Mouse (Mus musculus) kidney, embryonic 14.5 days (tissue): Measurements from ENCODE around the gene 9930111J21Rik2. TPM values are rescaled to one million over a fixed set of nuclear protein-coding genes. Genes with fewer than 3 reads are reported as not detected.
"Not testable (repeated sequence)": the region's sequence is repeated elsewhere in the genome, so short reads cannot be mapped to it uniquely, and the experiment has no call there.

ENCODE experiments used
- ATAC-seq: fragments of 200-750 bp; cut with Nextera tagmentation; 2 replicates; pipeline ENCODE4 v1.8.0; 2017; ENCODE audit warnings: moderate number of reproducible peaks, mild to moderate bottlenecking, moderate TSS enrichment, moderate library complexity; ENCODE audit not compliant: low FRiP score, low TSS enrichment
- H3K27ac ChIP-seq: fragments of 300-500 bp; sonication (generic); 2 replicates; pipeline ENCODE4 v1.5.1; 2014; ENCODE audit warnings: low read depth, mild to moderate bottlenecking, low read length, moderate library complexity, mixed read lengths
- H3K27me3 ChIP-seq: fragments of 300-500 bp; sonication (generic); 2 replicates; pipeline ENCODE4 v1.6.1; 2014; ENCODE audit warnings: mild to moderate bottlenecking, low read length; ENCODE audit not compliant: control insufficient read depth, insufficient read depth
- H3K36me3 ChIP-seq: fragments of 300-500 bp; sonication (generic); 2 replicates; pipeline ENCODE4 v1.6.1; 2014; ENCODE audit warnings: low read length, mixed read lengths; ENCODE audit not compliant: control insufficient read depth, insufficient read depth
- H3K4me1 ChIP-seq: fragments of 300-500 bp; sonication (generic); 2 replicates; pipeline ENCODE4 v1.6.1; 2014; ENCODE audit warnings: low read length, mixed read lengths; ENCODE audit not compliant: control insufficient read depth, insufficient read depth
- H3K4me2 ChIP-seq: fragments of 300-500 bp; sonication (generic); replicated peaks from 2 replicates; pipeline ENCODE4 v1.6.1; 2014; ENCODE audit warnings: low read depth, mild to moderate bottlenecking, low read length
- H3K4me3 ChIP-seq: fragments of 300-500 bp; sonication (generic); 2 replicates; pipeline ENCODE4 v1.5.1; 2014; ENCODE audit warnings: mild to moderate bottlenecking, low read length
- H3K9ac ChIP-seq: fragments of 300-500 bp; sonication (generic); 2 replicates; pipeline ENCODE4 v1.6.1; 2014; ENCODE audit warnings: low read depth, mild to moderate bottlenecking, low read length, moderate library complexity
- H3K9me3 ChIP-seq: fragments of 300-500 bp; sonication (generic); 2 replicates; pipeline ENCODE4 v1.6.1; 2016; ENCODE audit warnings: low read length; ENCODE audit not compliant: control insufficient read depth
- WGBS: fragments of 180-500 bp; shearing (Covaris S2); extraction: QIAGEN DNeasy Blood & Tissue Kit; methylation state at CpG from one replicate; pipeline ENCODE4 v1.1.7; 2014; 5-methylcytosine and 5-hydroxymethylcytosine counted together
- polyA plus RNA-seq: library from polyadenylated mRNA; unstranded; fragments of >200 nt; fragmentation: Nextera tagmentation; extraction: Ambion mirVana; gene quantifications from 2 replicates; pipeline ENCODE4 v1.2.1, GENCODE M21; 2014

9930111J21Rik2 gene
- polyA plus RNA-seq, 1 experiment from 2014 or later: 0.39 TPM

DNA sequence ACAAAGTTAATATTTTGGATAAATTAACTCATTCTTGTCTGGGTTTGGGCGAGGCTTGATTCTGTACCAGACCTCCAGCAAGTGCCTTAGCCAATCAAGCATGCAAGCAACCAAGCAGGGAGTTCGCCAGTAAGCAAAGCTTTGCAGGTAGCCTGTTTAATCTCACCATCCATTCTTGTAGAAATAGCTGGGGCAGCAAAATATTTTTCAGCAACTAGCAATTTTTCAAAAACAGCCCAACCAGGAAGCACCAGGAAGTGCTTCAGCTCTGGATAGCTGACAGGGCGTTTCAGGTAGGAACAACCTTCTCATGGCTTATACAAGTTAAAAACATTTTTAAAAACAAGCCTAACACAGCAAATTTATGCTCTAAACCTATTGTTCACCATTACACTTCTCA lies 30.8 kb upstream of the 9930111J21Rik2 start:
- H3K9ac ChIP-seq: no peak overlapping the region
- no peaks in the 10 kb centered on the region for H3K36me3 ChIP-seq
- H3K9me3 ChIP-seq: no peaks in the 10 kb centered on the region
- no peak for ATAC-seq
- no peaks in the 10 kb centered on the region for H3K27me3 ChIP-seq
- H3K4me2 ChIP-seq: no peak overlapping the region
- H3K4me1 ChIP-seq: no peaks in the 10 kb centered on the region
- no peak overlapping the region for H3K4me3 ChIP-seq
- WGBS: 67% methylated on average over 3 of the region's 3 CpGs
- H3K27ac ChIP-seq: no peak overlapping the region

DNA sequence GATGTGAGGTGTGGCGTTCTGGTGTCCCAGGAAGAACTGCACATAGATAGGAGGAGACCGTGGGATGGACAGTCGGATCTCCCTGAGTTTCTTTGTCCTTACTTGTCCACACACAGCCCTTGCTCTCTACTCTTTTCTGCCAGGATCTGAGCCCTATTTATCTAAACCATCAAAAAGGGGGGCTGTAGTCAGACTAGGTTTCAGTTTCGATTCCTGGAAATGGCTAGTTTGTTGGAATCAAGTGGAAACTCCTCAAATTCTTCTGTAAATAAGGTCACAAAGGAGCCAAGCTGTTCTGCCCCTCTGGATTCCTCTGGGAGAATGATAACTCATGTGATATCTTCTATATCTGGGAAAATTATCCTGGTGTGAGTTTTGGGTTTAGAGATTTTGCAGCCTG lies 30.3 kb upstream of the 9930111J21Rik2 start:
- no peak for ATAC-seq
- no peak overlapping the region for H3K27ac ChIP-seq
- H3K9me3 ChIP-seq: no peaks in the 10 kb centered on the region
- H3K9ac ChIP-seq: no peak overlapping the region
- WGBS: 73% methylated on average over 4 of the region's 4 CpGs
- H3K4me1 ChIP-seq: no peaks in the 10 kb centered on the region
- no peaks in the 10 kb centered on the region for H3K27me3 ChIP-seq
- H3K36me3 ChIP-seq: no peaks in the 10 kb centered on the region
- H3K4me3 ChIP-seq: no peak overlapping the region
- H3K4me2 ChIP-seq: no peak overlapping the region

DNA sequence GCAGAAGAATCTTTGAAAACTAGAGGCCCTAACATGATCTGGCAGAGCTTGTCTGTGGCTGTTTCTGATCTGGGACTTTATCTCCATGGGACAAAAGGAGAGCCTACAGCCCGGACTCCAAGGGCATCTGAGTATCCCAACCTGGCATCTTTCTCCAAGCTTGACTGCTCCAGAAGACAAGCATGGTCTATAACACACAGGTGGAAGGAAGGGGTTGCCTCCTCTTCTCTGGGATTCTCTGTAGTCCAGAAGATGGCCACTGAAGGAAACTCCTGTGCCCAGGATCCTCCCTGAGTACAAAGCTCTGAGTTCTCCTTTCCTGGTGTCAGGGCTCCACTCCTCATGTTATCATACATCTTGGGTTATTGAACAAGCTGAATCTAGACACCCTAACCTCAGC lies 29.6 kb upstream of the 9930111J21Rik2 start:
- ATAC-seq: no peak
- Histone ChIP-seq H3K9me3 (no peaks in the 10 kb centered on the region), H3K27me3 (no peaks in the 10 kb centered on the region), H3K36me3 (no peaks in the 10 kb centered on the region), H3K4me1 (no peaks in the 10 kb centered on the region), H3K27ac (no peak overlapping the region), H3K4me3 (no peak overlapping the region), H3K9ac (no peak overlapping the region), H3K4me2 (no peak overlapping the region)
- 91% methylated on average over 1 of the region's 1 CpGs for WGBS

DNA sequence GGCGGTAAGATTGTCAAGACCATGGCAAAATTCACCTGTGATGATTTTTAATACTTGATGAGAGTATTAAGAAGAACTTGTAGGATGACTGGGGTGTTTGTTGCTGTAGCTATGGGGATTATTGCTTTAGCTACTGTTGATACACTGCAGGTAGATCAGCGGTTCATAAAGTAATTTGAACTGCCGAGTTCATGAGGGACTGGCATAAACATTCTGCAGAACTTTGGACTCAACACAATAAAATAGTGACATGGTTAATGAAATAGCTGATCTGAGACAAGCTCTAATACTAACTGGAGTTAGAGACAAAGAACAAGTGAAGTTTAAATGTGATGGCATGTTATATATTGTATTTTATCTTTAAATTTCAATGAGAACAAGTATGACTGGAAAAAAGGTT lies 27.7 kb upstream of the 9930111J21Rik2 start:
- ATAC-seq: no peak
- Histone ChIP-seq H3K27me3 (no peaks in the 10 kb centered on the region), H3K4me1 (no peaks in the 10 kb centered on the region), H3K4me3 (no peak overlapping the region), H3K9ac (no peak overlapping the region), H3K36me3 (no peaks in the 10 kb centered on the region), H3K4me2 (no peak overlapping the region), H3K27ac (no peak overlapping the region), H3K9me3 (no peaks in the 10 kb centered on the region)
- 78% methylated on average over 3 of the region's 3 CpGs for WGBS

DNA sequence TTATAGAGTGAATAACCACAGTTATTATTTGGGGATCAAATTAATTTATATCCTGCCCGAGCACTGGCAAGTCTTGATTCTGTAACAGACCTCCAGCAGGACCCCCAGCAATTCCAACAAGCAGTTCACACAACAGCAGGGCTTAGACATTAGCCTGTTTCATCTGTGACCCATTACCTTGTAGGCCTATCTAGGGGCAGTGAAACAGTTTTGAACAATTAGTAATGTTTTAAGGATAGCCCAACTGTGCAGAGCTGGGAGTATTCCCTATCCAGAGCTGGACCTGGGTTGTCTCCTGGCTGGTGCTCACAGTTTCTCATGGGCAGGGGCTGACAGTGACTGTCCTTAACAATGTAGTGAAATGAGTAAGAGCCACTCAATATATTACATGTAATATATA lies 26.0 kb upstream of the 9930111J21Rik2 start:
- H3K9ac ChIP-seq: no peak overlapping the region
- no peaks in the 10 kb centered on the region for H3K4me1 ChIP-seq
- H3K9me3 ChIP-seq: no peaks in the 10 kb centered on the region
- no peak for ATAC-seq
- H3K4me3 ChIP-seq: no peak overlapping the region
- H3K27me3 ChIP-seq: no peaks in the 10 kb centered on the region
- no peaks in the 10 kb centered on the region for H3K36me3 ChIP-seq
- WGBS: 78% methylated on average over 1 of the region's 1 CpGs
- H3K27ac ChIP-seq: no peak overlapping the region
- no peak overlapping the region for H3K4me2 ChIP-seq

DNA sequence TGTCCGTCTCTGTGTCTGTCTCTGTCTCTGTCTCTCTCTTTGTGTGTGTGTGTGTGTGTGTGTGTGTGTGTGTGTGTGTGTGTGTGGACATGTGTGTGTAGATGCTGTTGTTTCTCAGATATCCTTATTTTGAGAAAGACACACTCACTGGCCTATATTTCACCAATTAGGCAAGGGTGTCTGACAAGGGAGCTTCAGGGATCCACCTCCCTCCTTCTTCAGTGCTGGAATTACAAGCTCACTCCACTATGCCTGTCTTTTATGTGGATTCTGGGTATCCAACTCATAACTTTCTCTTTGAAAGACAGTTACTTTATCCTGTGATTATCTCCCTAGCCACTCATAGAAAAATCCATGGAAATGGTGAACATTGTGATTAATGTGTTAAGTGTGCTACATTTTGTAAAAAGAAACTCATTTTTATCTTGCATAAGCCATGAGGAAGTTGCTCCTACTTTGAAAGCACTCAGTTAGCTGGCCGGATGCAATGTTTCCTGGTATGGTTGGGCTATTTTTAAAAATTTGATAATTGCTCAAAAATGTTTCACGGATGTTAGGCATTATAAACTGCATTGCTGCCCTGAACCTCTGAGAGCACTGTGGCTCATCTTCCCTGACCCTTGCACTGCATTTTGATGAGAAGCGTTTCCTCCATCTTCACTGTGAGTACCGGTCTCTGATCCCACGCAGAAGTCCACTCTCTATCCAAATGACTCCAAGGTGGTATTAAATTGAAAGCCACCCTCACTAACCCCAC lies 25.1 kb upstream of the 9930111J21Rik2 start, which contains the start of gene Ifi47:
Gene Ifi47, plus strand, starts transcription at position 587 of the 757 bp plus-strand sequence.
- H3K4me2 ChIP-seq, H3K27ac ChIP-seq, H3K4me3 ChIP-seq, H3K4me1 ChIP-seq, H3K36me3 ChIP-seq, H3K9ac ChIP-seq, H3K9me3 ChIP-seq, ATAC-seq, H3K27me3 ChIP-seq: not testable (repeated sequence)
- WGBS: 71% methylated on average over 6 of the region's 6 CpGs

DNA sequence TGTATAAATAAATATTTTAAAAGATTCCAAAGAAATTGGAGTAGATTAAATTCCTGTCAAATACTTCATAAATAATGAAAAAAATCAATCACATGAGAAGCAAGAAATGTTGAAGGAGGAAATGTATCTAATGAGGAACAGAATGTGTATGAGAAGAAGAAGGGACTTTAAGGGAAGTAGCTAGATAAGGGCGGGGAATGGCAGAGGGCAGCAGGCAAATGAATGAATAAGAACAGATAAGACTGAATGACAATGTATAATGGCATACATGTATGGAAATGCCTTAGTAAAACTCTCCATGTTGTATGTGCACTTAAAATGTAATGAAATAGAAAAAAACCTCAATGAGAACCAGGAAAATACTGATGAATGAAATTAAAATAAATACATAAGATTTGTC lies 17.3 kb upstream of the 9930111J21Rik2 start:
- Histone ChIP-seq H3K9me3 (no peaks in the 10 kb centered on the region), H3K27ac (no peak overlapping the region), H3K36me3 (no peaks in the 10 kb centered on the region), H3K4me2 (no peak overlapping the region), H3K9ac (no peak overlapping the region), H3K27me3 (no peaks in the 10 kb centered on the region), H3K4me3 (no peak overlapping the region), H3K4me1 (no peaks in the 10 kb centered on the region)
- WGBS: 89% methylated on average over 1 of the region's 1 CpGs
- no peak for ATAC-seq

DNA sequence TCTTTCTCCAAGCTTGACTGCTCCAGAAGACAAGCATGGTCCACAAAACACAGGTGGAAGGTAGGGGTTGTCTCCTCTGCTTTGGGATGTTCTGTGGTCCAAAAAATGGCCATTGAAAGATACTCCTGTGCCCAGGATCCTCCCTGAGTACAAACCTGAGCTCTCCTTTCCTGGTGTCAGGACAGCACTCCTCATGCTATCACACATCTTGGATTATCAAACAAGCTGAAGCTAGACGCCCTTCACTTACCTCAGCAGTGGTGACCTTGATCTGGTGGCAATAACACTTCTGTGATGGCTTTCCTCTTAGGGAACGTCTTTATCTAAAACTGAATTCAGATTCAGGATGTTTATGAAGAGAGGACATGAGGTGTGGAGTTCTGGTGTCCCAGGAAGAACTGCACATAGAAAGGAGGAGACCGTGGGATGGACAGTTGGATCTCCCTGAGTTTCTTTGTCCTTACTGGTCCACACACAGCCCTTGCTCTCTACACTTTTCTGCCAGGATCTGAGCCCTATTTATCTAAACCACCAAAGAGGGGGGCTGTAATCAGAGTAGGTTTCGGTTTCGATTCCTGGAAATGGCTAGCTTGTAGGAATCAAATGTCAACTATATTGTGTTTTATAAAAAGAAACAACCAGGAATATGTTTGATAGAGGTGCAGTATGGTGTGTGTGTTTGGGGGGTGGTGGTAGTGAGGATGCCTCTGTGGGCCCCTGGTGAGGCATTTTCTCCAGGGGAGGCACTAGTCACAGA lies 12.8 kb upstream of the 9930111J21Rik2 start, which contains the start of gene Tgtp2:
Gene Tgtp2, minus strand, starts transcription at position 494 of the 757 bp plus-strand sequence.
- not testable (repeated sequence) for H3K27ac ChIP-seq, H3K4me2 ChIP-seq, H3K9ac ChIP-seq, H3K4me1 ChIP-seq, H3K36me3 ChIP-seq, H3K4me3 ChIP-seq, H3K27me3 ChIP-seq, H3K9me3 ChIP-seq, ATAC-seq
- 85% methylated on average over 5 of the region's 5 CpGs for WGBS

DNA sequence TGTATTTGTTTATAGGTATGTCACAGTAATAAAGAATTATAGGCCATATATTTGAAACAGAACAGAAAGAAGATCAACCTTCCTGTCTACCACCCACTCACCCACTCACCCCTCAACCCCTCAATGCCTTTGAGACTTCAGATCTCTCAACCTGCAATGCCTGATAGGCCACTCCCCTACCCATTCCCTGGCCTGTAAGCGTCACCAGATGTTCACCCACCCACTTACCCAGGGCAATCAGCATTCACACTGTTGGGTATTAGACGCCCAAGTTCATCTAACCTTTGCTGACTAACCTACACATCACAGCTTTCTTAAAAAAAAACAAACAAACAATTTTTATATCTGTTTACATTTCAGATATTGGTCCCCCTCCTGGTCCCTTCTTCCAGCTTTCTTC lies 10.8 kb upstream of the 9930111J21Rik2 start:
- whole genome bisulfite sequencing: 61% methylated on average over 1 of the region's 2 CpGs
- H3K4me2 ChIP-seq, H3K4me1 ChIP-seq, H3K9ac ChIP-seq, H3K27ac ChIP-seq, H3K36me3 ChIP-seq, ATAC-seq, H3K9me3 ChIP-seq, H3K4me3 ChIP-seq, H3K27me3 ChIP-seq: not testable (repeated sequence)
